Mouse (Mus musculus): ENCODE results near the gene Tlr7.

GRCm38 (mm10) chrX:167323742-167324141 is 6.6 kb downstream of the Tlr7 start:
- no peak for TF ChIP-seq CTCF (IDR thresholded peaks at IDR 0.05; ENCODE audit: low read depth, low read length)
- no peak for TF ChIP-seq POLR2AphosphoS5 (IDR thresholded peaks at IDR 0.05; ENCODE audit: insufficient replicate concordance, low read depth, low read length)
- TF ChIP-seq GATA1 (IDR thresholded peaks at IDR 0.05; ENCODE audit: borderline replicate concordance, low read length) = no peak
- no peak for TF ChIP-seq TAL1 (conservative IDR thresholded peaks at IDR 0.05; ENCODE audit: low read depth, low read length)

Data from G1E (cell line).